Mouse (Mus musculus): ENCODE measurements around the gene Dusp8.

DNA sequence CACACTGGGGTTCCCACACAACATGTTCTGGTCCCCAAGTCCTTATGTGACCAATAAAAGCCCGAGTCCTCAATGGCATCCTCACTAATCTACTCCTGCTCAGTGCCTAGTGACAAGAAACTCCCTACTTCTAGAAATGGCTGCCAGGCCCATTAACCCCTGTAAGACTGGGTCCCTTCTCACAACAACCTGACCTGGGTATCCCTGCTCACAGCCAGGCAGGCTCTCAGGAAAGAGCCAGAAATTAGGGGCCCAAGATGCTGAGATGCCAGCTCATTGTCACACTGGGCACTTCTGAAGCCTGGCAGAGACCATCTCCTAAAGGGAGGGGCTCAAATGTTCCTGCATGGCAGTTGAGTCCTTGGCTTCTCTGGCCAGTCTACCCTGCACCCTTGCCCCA is 2.7 kb downstream of the Dusp8 start:
- no peak for TF ChIP-seq CTCF (IDR thresholded peaks at IDR 0.05; ENCODE audit: low read depth)
- TF ChIP-seq EP300 (IDR thresholded peaks at IDR 0.05; ENCODE audit: low read depth), result no peak
